ENCODE assay signal across 8 mouse cellular contexts in genomic region chr16:35541117-35541641, GRCm38 (mm10). TPM values are rescaled to one million over a fixed set of nuclear protein-coding genes. Genes with fewer than 3 reads are reported as not detected.
A peak's percentile ranks its signal among the peaks of the same experiment; 100 is the strongest.
DNase-seq lines count a peak whose midpoint lies in the region; ATAC-seq and TF ChIP-seq lines count a peak whose summit lies in the region.

Gene Sema5b (plus strand): TSS chr16:35541145.

- H3K4me3 ChIP-seq in heart, embryonic 13.5 days: peak within 1 kb of the TSS; percentile 64
- H3K4me3 ChIP-seq in kidney, postnatal 0 days (replicated peaks; ENCODE audit: low read depth, low read length): peak within 1 kb of the TSS; percentile 51
- peak within 1 kb of the TSS; percentile 37; the same call in 1 of the 2 replicates for H3K4me3 ChIP-seq in liver, adult 2 months (ENCODE audit: insufficient read depth, low read depth, low read length)
- peak within 1 kb of the TSS; percentile 70 for H3K4me3 ChIP-seq in olfactory bulb, adult 2 months (ENCODE audit: insufficient read depth, low read depth, low read length)

- no peak for TF ChIP-seq POLR2A in liver, adult 2 months (IDR thresholded peaks at IDR 0.05; ENCODE audit: extremely low read depth, insufficient read depth, low read length)
- TF ChIP-seq POLR2A in olfactory bulb, adult 2 months (IDR thresholded peaks at IDR 0.05; ENCODE audit: insufficient read depth, low read depth, low read length): no peak

- no peaks in the 10 kb centered on the region for H3K36me3 ChIP-seq in heart, embryonic 13.5 days
- no peaks in the 10 kb centered on the region for H3K36me3 ChIP-seq in kidney, postnatal 0 days (ENCODE audit: insufficient read depth, low read length)
- no peaks in the 10 kb centered on the region for H3K36me3 ChIP-seq in liver, adult 2 months (ENCODE audit: control insufficient read depth, insufficient read depth, low read length)

- H3K9me3 ChIP-seq in heart, embryonic 13.5 days: no peaks in the 10 kb centered on the region
- H3K9me3 ChIP-seq in kidney, postnatal 0 days (replicated peaks; ENCODE audit: low read length): no peaks in the 10 kb centered on the region

- ATAC-seq in heart, embryonic 13.5 days (ENCODE audit: extremely low read depth, insufficient number of reproducible peaks, low FRiP score, low TSS enrichment): no peak
- peak; percentile 76 for ATAC-seq in kidney, postnatal 0 days (replicated peaks; ENCODE audit: low FRiP score, low read depth)

- TF ChIP-seq CTCF in kidney, postnatal 0 days (IDR thresholded peaks at IDR 0.05; ENCODE audit: low read depth): peak; percentile 65
- TF ChIP-seq CTCF in liver, adult 2 months (IDR thresholded peaks at IDR 0.05; ENCODE audit: low read depth, low read length): peak; percentile 37
- TF ChIP-seq CTCF in olfactory bulb, adult 2 months (IDR thresholded peaks at IDR 0.05; ENCODE audit: insufficient read depth, low read depth, low read length): no peak

- H3K9ac ChIP-seq in heart, embryonic 13.5 days: peak within 1 kb of the TSS; percentile 74
- peak within 1 kb of the TSS; percentile 50 for H3K9ac ChIP-seq in kidney, postnatal 0 days (ENCODE audit: low read depth, low read length)
- H3K9ac ChIP-seq in liver, adult 2 months (ENCODE audit: low read depth, low read length): peak within 1 kb of the TSS; percentile 12; the same call in 1 of the 2 replicates

- no peak within 1 kb of the TSS for H3K27ac ChIP-seq in heart, embryonic 13.5 days (replicated peaks)
- H3K27ac ChIP-seq in kidney, postnatal 0 days: no peak within 1 kb of the TSS
- no peak within 1 kb of the TSS for H3K27ac ChIP-seq in liver, adult 2 months (replicated peaks; ENCODE audit: insufficient read depth, low read depth, low read length)
- H3K27ac ChIP-seq in olfactory bulb, adult 2 months (ENCODE audit: insufficient read depth, low read depth, low read length): no peak within 1 kb of the TSS

- WGBS in heart, embryonic 13.5 days: 1% methylated on average over 51 of the region's 54 CpGs
- WGBS in kidney, postnatal 0 days: 2% methylated on average over 50 of the region's 54 CpGs
- WGBS in liver, adult 2 months: under 1% methylated on average over 52 of the region's 54 CpGs
- WGBS in olfactory bulb, adult 2 months: under 1% methylated on average over 53 of the region's 54 CpGs

- no peaks in the 10 kb centered on the region for H3K79me2 ChIP-seq in liver, adult 2 months (ENCODE audit: control insufficient read depth, insufficient read depth, low read length)

- peak; percentile 33 for DNase-seq in left cerebral cortex, adult 11 months (ENCODE audit: low spot score)
- DNase-seq in left cerebral cortex, adult 9 months (ENCODE audit: low spot score in 2 of 2): no peak
- peak; percentile 91 for DNase-seq in embryo, embryonic 9.5 days (ENCODE audit: extremely low spot score)
- peak; percentile 84 for DNase-seq in kidney, postnatal 0 days (ENCODE audit: low spot score)
- no peak for DNase-seq in liver, adult 2 months (ENCODE audit: extremely low read depth, low read depth, low spot score)
- DNase-seq in c-Kit-positive CD71-positive TER-119-positive erythroid progenitor cells, embryonic 14.5 days (ENCODE audit: low spot score): no peak

- peaks cover 27% of the 10 kb centered on the region for H3K4me1 ChIP-seq in heart, embryonic 13.5 days
- H3K4me1 ChIP-seq in kidney, postnatal 0 days (replicated peaks; ENCODE audit: insufficient read depth, low read length): peaks cover 15% of the 10 kb centered on the region; the same call in 1 of the 2 replicates
- no peaks in the 10 kb centered on the region for H3K4me1 ChIP-seq in liver, adult 2 months (ENCODE audit: control insufficient read depth, insufficient read depth, low read length)
- peaks cover 27% of the 10 kb centered on the region for H3K4me1 ChIP-seq in olfactory bulb, adult 2 months (ENCODE audit: control insufficient read depth, insufficient read depth, low read length)

- peak within 1 kb of the TSS; percentile 93 for H3K4me2 ChIP-seq in heart, embryonic 13.5 days
- peak within 1 kb of the TSS; percentile 97 for H3K4me2 ChIP-seq in kidney, postnatal 0 days (ENCODE audit: low read length)

- H3K27me3 ChIP-seq in heart, embryonic 13.5 days (replicated peaks): peaks cover 97% of the 10 kb centered on the region
- peaks cover 5% of the 10 kb centered on the region; the same call in 1 of the 2 replicates for H3K27me3 ChIP-seq in kidney, postnatal 0 days (ENCODE audit: insufficient read depth, low read length)
- H3K27me3 ChIP-seq in liver, adult 2 months (ENCODE audit: control insufficient read depth, insufficient read depth, low read length): peaks cover 24% of the 10 kb centered on the region

RNA-seq across cellular contexts. Expression of gene Sema5b, which starts in this region (rescaled TPM):
- polyA plus RNA-seq in heart, embryonic 13.5 days (2015; fragmentation: Nextera tagmentation; extraction: Ambion mirVana): 1.1 and 2.0 TPM in 2 replicates
- polyA plus RNA-seq in kidney, postnatal 0 days (2015; fragmentation: Nextera tagmentation; extraction: Ambion mirVana): 1.7 and 2.2 TPM in 2 replicates
- total RNA-seq in liver, adult 2 months (2014; rRNA removed): 0.07 and 0.37 TPM in 2 replicates
- 0.62 and 1.2 TPM in 2 replicates for polyA plus RNA-seq in liver, adult 2 months (2012; rRNA removed)
- not detected in 2 replicates for polyA plus RNA-seq in olfactory bulb, adult 2 months (2012; ENCODE audit: insufficient read depth, insufficient read length, low replicate concordance, missing spikeins)

Comparison
In these comparisons a context has a peak if more than half of its experiments do, and no peak if none do; other contexts are left out.
1. DNase-seq: peak in left cerebral cortex, adult 11 months (single experiment), embryo, embryonic 9.5 days (single experiment) and kidney, postnatal 0 days (single experiment); none in left cerebral cortex, adult 9 months (0 of 2), liver, adult 2 months (single experiment) and c-Kit-positive CD71-positive TER-119-positive erythroid progenitor cells, embryonic 14.5 days (single experiment).
2. H3K9ac ChIP-seq: peak in every context shown above with its lines; median percentile 74 in heart, embryonic 13.5 days; 50 in kidney, postnatal 0 days; 12 in liver, adult 2 months.
3. Peak in every context shown above with its lines, with median percentiles within 50 percentile points of each other: H3K4me3 ChIP-seq.